Mouse (Mus musculus) ES-Bruce4 (cell line): ENCODE measurements around the gene Sh3bgrl3. TPM values are rescaled to one million over a fixed set of nuclear protein-coding genes. Genes with fewer than 3 reads are reported as not detected.

Source experiments
- H3K27ac ChIP-seq: 2 replicates; pipeline ENCODE4 v1.5.1; 2012; ENCODE audit warnings: low read length, inconsistent platforms; ENCODE audit not compliant: insufficient read depth
- H3K27me3 ChIP-seq: 2 replicates; pipeline ENCODE4 v1.6.1; 2012; ENCODE audit warnings: mild to moderate bottlenecking, low read length, inconsistent platforms; ENCODE audit not compliant: control insufficient read depth, poor library complexity, insufficient read depth, severe bottlenecking
- H3K36me3 ChIP-seq: 2 replicates; pipeline ENCODE4 v1.6.1; 2012; ENCODE audit warnings: inconsistent platforms, mild to moderate bottlenecking, low read length, moderate library complexity; ENCODE audit not compliant: control insufficient read depth, poor library complexity, insufficient read depth, severe bottlenecking
- H3K4me1 ChIP-seq: one replicate; pipeline ENCODE4 v1.8.1; 2011; ENCODE audit warnings: low read length; ENCODE audit not compliant: control insufficient read depth, insufficient read depth
- H3K4me3 ChIP-seq: 2 replicates; pipeline ENCODE4 v1.5.1; 2011; ENCODE audit warnings: low read depth, mild to moderate bottlenecking, low read length
- H3K9ac ChIP-seq: 2 replicates; pipeline ENCODE4 v1.6.1; 2012; ENCODE audit warnings: low read depth, mild to moderate bottlenecking, inconsistent platforms; ENCODE audit not compliant: poor library complexity, severe bottlenecking
- H3K9me3 ChIP-seq: replicated peaks from 2 replicates; pipeline ENCODE4 v1.6.1; 2012; ENCODE audit warnings: mild to moderate bottlenecking, low read length, inconsistent platforms; ENCODE audit not compliant: control insufficient read depth, poor library complexity, insufficient read depth, severe bottlenecking
- CTCF ChIP-seq: IDR thresholded peaks from one replicate; pipeline ENCODE4 v1.8.1; 2011; ENCODE audit warnings: low read depth, low read length
- EP300 ChIP-seq: IDR thresholded peaks from 2 replicates; pipeline ENCODE4 v1.6.1; 2011; ENCODE audit warnings: low read depth, low read length; ENCODE audit not compliant: insufficient read depth
- POLR2A ChIP-seq: IDR thresholded peaks from one replicate; pipeline ENCODE4 v1.8.1; 2011; ENCODE audit warnings: low read length; ENCODE audit not compliant: insufficient read depth
- polyA plus RNA-seq: library from polyadenylated mRNA; stranded (reverse); fragments of >200 nt; gene quantifications from 2 replicates; pipeline ENCODE4 v1.2.4, GENCODE M21; 2011; ENCODE audit warnings: low read depth; ENCODE audit not compliant: missing spikeins, insufficient read depth, insufficient read length

Gene Sh3bgrl3
- polyA plus RNA-seq, 1 experiment, result 106 TPM

DNA sequence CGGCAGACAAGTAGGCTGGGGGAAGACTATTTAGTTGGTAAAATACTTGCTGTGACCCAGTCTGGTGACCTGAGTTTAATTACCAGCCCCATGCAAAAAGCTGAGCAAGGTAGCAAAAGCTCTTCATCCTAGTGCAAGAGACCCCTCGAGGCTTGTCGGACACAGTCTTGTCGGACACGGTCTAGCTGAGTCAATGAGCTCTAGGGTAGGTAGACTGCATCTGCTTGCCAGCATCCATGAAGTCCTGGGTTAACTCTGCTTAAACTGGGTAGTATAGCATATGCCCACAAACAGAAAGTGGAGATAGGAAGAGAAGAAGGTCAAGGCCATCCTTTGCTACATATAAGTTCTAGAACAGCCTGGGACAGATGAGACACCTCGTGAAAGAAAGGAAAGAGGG, 30.2 kb upstream of the Sh3bgrl3 start:
- H3K4me1 ChIP-seq, result no peaks in the 10 kb centered on the region
- TF ChIP-seq EP300 (no peak), POLR2A (no peak), CTCF (no peak)
- H3K27ac ChIP-seq, result no peak overlapping the region
- H3K4me3 ChIP-seq, result no peak overlapping the region
- H3K9me3 ChIP-seq, result no peaks in the 10 kb centered on the region
- H3K9ac ChIP-seq, result no peak overlapping the region
- peaks cover 4% of the 10 kb centered on the region for H3K36me3 ChIP-seq
- no peaks in the 10 kb centered on the region for H3K27me3 ChIP-seq

- H3K9me3 ChIP-seq, result no peaks in the 10 kb centered on the region
- peaks cover 9% of the 10 kb centered on the region for H3K36me3 ChIP-seq
- H3K9ac ChIP-seq, result no peak overlapping the region
- no peak overlapping the region for H3K27ac ChIP-seq
- H3K4me3 ChIP-seq, result no peak overlapping the region
- TF ChIP-seq EP300, result no peak
- no peaks in the 10 kb centered on the region for H3K27me3 ChIP-seq
- no peaks in the 10 kb centered on the region for H3K4me1 ChIP-seq
Measured at GRCm38 (mm10) chr4:134157558-134157957, 29.0 kb upstream of the Sh3bgrl3 start.

GRCm38 (mm10) chr4:134156744-134157143, 28.2 kb upstream of the Sh3bgrl3 start:
- no peaks in the 10 kb centered on the region for H3K4me1 ChIP-seq
- no peaks in the 10 kb centered on the region for H3K27me3 ChIP-seq
- no peak overlapping the region for H3K4me3 ChIP-seq
- TF ChIP-seq EP300 (no peak), CTCF (no peak), POLR2A (no peak)
- peaks cover 16% of the 10 kb centered on the region for H3K36me3 ChIP-seq
- H3K9ac ChIP-seq, result no peak overlapping the region
- no peak overlapping the region for H3K27ac ChIP-seq
- H3K9me3 ChIP-seq, result no peaks in the 10 kb centered on the region

DNA sequence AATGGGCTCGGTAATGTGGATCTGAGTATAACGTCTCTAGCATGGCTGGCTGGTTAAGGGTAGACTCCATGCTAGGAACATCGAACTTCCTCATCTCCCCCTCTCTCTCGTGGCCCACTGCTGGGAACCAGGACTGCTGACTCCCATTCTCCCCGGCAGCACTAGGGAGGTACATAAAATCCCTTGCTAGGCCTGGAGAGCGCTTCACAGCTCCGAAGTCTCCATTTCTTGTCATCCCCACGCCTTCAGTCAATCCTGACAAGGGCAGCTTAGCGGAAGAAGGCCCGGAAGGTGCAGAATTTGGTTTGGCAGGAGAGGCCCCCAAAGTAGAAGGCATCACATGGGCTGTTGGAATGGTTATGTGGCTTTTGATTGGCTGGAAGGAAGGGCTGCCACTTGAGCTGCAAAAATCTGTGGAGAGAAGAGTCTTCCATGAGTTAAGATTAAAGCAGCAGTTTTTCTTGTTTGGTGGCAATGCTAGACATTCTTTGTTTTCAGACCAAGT, 27.4 kb upstream of the Sh3bgrl3 start:
- Histone ChIP-seq H3K4me1 (no peaks in the 10 kb centered on the region), H3K27me3 (no peaks in the 10 kb centered on the region), H3K9me3 (no peaks in the 10 kb centered on the region), H3K4me3 (no peak overlapping the region), H3K27ac (no peak overlapping the region), H3K36me3 (peaks cover 24% of the 10 kb centered on the region), H3K9ac (no peak overlapping the region)
- TF ChIP-seq CTCF, result no peak
- TF ChIP-seq EP300, result no peak
- TF ChIP-seq POLR2A, result no peak

GRCm38 (mm10) chr4:134155531-134155930, 26.9 kb upstream of the Sh3bgrl3 start:
- Histone ChIP-seq H3K4me1 (no peaks in the 10 kb centered on the region), H3K27me3 (no peaks in the 10 kb centered on the region), H3K9me3 (no peaks in the 10 kb centered on the region), H3K9ac (no peak overlapping the region), H3K27ac (no peak overlapping the region), H3K36me3 (peaks cover 27% of the 10 kb centered on the region), H3K4me3 (no peak overlapping the region)
- TF ChIP-seq POLR2A, result no peak
- no peak for TF ChIP-seq CTCF
- TF ChIP-seq EP300, result no peak

DNA sequence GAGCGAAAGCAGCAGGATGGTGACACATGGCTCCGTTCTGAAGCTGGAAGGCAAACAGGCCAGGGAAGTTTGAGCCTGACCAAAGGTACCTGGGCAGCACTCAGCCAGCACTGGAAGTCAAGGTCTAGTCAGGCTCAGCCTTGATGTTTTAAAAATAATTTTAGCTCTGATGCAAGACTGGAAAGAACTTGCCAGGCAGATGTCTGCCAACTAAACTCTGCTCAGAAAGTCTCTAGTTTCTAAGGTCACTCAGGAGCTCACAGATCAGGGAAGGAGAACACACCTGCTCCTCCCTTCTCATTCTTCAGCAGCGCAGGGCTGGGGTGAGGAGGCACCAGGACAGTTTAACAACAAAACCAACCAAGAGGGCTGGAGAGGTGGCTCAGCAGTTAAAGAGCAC, 25.8 kb upstream of the Sh3bgrl3 start:
- Histone ChIP-seq H3K9ac (no peak overlapping the region), H3K36me3 (peaks cover 34% of the 10 kb centered on the region), H3K4me1 (no peaks in the 10 kb centered on the region), H3K27ac (no peak overlapping the region), H3K9me3 (no peaks in the 10 kb centered on the region), H3K4me3 (no peak overlapping the region), H3K27me3 (no peaks in the 10 kb centered on the region)
- TF ChIP-seq EP300 (no peak), POLR2A (no peak), CTCF (no peak)
